Mouse (Mus musculus): ENCODE data around the gene Nfia.

- TF ChIP-seq CTCF (IDR thresholded peaks at IDR 0.05; ENCODE audit: low read depth, low read length) (no peak), GATA1 (IDR thresholded peaks at IDR 0.05; ENCODE audit: borderline replicate concordance, low read length) (no peak), POLR2AphosphoS5 (IDR thresholded peaks at IDR 0.05; ENCODE audit: insufficient replicate concordance, low read depth, low read length) (no peak), TAL1 (conservative IDR thresholded peaks at IDR 0.05; ENCODE audit: low read depth, low read length) (no peak)
These were observed 1.1 kb upstream of the Nfia start for GRCm38 (mm10) chr4:97771426-97771825.

Measured in G1E (cell line).